Mouse (Mus musculus) heart, embryonic 14.5 days (tissue): ENCODE measurements around the gene 1700028P14Rik. TPM values are rescaled to one million over a fixed set of nuclear protein-coding genes. Genes with fewer than 3 reads are reported as not detected.
"Not testable (repeated sequence)": the region's sequence is repeated elsewhere in the genome, so short reads cannot be mapped to it uniquely, and the experiment has no call there.

Experiments used
- ATAC-seq: fragments of 200-750 bp; cut with Nextera tagmentation; 2 replicates; pipeline ENCODE4 v1.8.0; 2017; ENCODE audit warnings: low read depth, moderate TSS enrichment; ENCODE audit not compliant: insufficient number of reproducible peaks, insufficient read depth, low FRiP score
- H3K27ac ChIP-seq, 2 experiments: fragments of 200-500 bp in 1 of 2; fragments of 300-500 bp in 1 of 2; sonication (generic) in 1 of 2; replicated peaks in 1 of 2; 2 replicates each; pipeline ENCODE4 v1.5.1; 2012 to 2014; ENCODE audit warnings: low read depth in 2 of 2, low read length in 2 of 2, control low read depth in 1 of 2, mild to moderate bottlenecking in 1 of 2, mixed read lengths in 1 of 2; ENCODE audit not compliant: control insufficient read depth in 1 of 2, insufficient read depth in 1 of 2
- H3K27me3 ChIP-seq: fragments of 300-500 bp; sonication (generic); 2 replicates; pipeline ENCODE4 v1.6.1; 2014; ENCODE audit warnings: mild to moderate bottlenecking, low read length, control low read depth; ENCODE audit not compliant: control insufficient read depth, insufficient read depth
- H3K36me3 ChIP-seq: fragments of 300-500 bp; sonication (generic); 2 replicates; pipeline ENCODE4 v1.6.1; 2014; ENCODE audit warnings: mild to moderate bottlenecking, control low read depth, low read length, mixed read lengths; ENCODE audit not compliant: control insufficient read depth, insufficient read depth
- H3K4me1 ChIP-seq, 2 experiments: fragments of 200-500 bp in 1 of 2; fragments of 300-500 bp in 1 of 2; sonication (generic) in 1 of 2; 2 replicates each; pipeline ENCODE4 v1.6.1; 2012 to 2014; ENCODE audit warnings: low read length in 2 of 2, control low read depth in 1 of 2, mixed read lengths in 1 of 2; ENCODE audit not compliant: control insufficient read depth in 2 of 2, insufficient read depth in 2 of 2
- H3K4me2 ChIP-seq: fragments of 300-500 bp; sonication (generic); 2 replicates; pipeline ENCODE4 v1.6.1; 2014; ENCODE audit warnings: mild to moderate bottlenecking, low read length
- H3K4me3 ChIP-seq, 2 experiments: fragments of 200-500 bp in 1 of 2; fragments of 300-500 bp in 1 of 2; sonication (generic) in 1 of 2; 2 replicates each; pipeline ENCODE4 v1.5.1; 2012 to 2014; ENCODE audit warnings: low read length in 2 of 2, mild to moderate bottlenecking in 2 of 2, control low read depth in 1 of 2, low read depth in 1 of 2, moderate library complexity in 1 of 2; ENCODE audit not compliant: control insufficient read depth in 1 of 2, insufficient read depth in 1 of 2
- H3K9ac ChIP-seq: fragments of 300-500 bp; sonication (generic); 2 replicates; pipeline ENCODE4 v1.6.1; 2014; ENCODE audit warnings: mild to moderate bottlenecking, low read length
- H3K9me3 ChIP-seq: fragments of 300-500 bp; sonication (generic); 2 replicates; pipeline ENCODE4 v1.6.1; 2016; ENCODE audit warnings: low read length, control low read depth; ENCODE audit not compliant: control insufficient read depth
- WGBS: fragments of 180-500 bp; shearing (Covaris S2); extraction: QIAGEN DNeasy Blood & Tissue Kit; methylation state at CpG from one replicate; pipeline ENCODE4 v1.1.7; 2014; 5-methylcytosine and 5-hydroxymethylcytosine counted together
- polyA plus RNA-seq: library from polyadenylated mRNA; unstranded; fragments of >200 nt; fragmentation: Nextera tagmentation; extraction: Ambion mirVana; gene quantifications from 2 replicates; pipeline ENCODE4 v1.2.1, GENCODE M21; 2014

1700028P14Rik gene
- polyA plus RNA-seq, 1 experiment from 2014 or later: not detected

DNA sequence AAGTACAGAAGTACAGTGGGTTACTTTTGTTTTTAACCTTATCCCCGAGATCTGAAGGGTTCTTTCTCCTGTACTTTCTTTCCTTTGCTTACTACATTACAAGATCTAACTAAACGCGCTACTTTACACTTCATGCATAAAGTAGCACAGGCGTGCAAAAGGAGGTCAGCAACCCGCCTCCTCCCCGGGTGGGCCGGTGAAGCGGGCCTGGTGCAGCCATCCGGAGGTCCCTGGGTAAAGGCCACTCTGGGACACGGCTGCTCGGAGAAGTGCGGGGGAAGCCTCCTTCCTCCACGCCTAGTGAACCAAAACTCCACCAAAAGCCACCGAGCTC, 34.3 kb upstream of the 1700028P14Rik start:
- Histone ChIP-seq H3K36me3 (no peaks in the 10 kb centered on the region), H3K27me3 (no peaks in the 10 kb centered on the region), H3K9me3 (no peaks in the 10 kb centered on the region), H3K4me3 (peak overlapping the region; percentile 87 to 94), H3K9ac (peak overlapping the region; percentile 98), H3K4me2 (peak overlapping the region; percentile 71), H3K27ac (peak overlapping the region; percentile 94), H3K4me1 (peaks cover 3 to 8% of the 10 kb centered on the region in 2 experiments; a peak in 3 of 4 replicates)
- ATAC-seq: peak; percentile 60; the same call in 1 of the 2 replicates
- WGBS: 1% methylated on average over 14 of the region's 14 CpGs

DNA sequence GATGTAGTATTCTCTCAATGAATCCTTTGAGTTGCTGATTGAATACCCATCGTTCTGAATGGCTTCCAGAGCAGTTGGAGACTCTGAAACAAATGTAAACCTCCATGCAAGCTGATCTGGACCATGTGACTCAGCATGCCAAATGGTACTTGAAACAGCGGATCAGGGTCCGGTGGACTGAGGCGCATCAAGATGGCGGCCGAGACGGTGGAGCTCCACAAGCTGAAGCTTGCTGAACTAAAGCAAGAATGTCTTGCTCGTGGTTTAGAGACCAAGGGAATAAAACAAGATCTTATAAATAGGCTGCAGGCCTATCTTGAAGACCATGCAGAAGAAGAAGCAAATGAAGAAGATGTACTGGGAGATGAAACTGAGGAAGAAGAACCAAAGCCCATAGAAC, 23.0 kb upstream of the 1700028P14Rik start:
- not testable (repeated sequence) for H3K9ac ChIP-seq, H3K4me2 ChIP-seq, H3K4me1 ChIP-seq, H3K27me3 ChIP-seq, H3K4me3 ChIP-seq, H3K27ac ChIP-seq, H3K9me3 ChIP-seq, H3K36me3 ChIP-seq, ATAC-seq
- WGBS: 90% methylated on average over 8 of the region's 8 CpGs

DNA sequence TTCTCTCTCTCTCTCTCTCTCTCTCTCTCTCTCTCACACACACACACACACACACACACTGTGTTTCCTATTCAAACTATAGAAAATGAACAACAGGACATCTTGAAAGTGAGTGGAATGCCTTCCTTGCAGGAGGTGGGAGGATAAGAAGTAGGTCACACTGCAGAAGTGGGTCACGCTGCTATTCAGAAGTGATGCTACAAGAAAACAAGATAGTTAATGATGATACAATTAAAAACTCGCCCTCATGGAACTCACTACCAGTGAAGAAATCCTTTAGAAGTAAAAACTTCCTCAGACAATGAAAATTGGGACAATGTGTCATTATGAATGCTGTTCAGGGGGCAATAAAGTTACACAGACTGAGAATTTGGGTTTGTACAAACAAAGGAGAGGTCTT, 20.4 kb upstream of the 1700028P14Rik start:
- ATAC-seq: no peak
- WGBS: 62% methylated on average over 2 of the region's 2 CpGs
- no peaks in the 10 kb centered on the region for H3K27me3 ChIP-seq
- H3K4me2 ChIP-seq: no peak overlapping the region
- no peak overlapping the region for H3K4me3 ChIP-seq
- H3K9ac ChIP-seq: no peak overlapping the region
- no peak overlapping the region for H3K27ac ChIP-seq
- no peaks in the 10 kb centered on the region for H3K36me3 ChIP-seq
- no peaks in the 10 kb centered on the region for H3K4me1 ChIP-seq
- no peaks in the 10 kb centered on the region for H3K9me3 ChIP-seq

DNA sequence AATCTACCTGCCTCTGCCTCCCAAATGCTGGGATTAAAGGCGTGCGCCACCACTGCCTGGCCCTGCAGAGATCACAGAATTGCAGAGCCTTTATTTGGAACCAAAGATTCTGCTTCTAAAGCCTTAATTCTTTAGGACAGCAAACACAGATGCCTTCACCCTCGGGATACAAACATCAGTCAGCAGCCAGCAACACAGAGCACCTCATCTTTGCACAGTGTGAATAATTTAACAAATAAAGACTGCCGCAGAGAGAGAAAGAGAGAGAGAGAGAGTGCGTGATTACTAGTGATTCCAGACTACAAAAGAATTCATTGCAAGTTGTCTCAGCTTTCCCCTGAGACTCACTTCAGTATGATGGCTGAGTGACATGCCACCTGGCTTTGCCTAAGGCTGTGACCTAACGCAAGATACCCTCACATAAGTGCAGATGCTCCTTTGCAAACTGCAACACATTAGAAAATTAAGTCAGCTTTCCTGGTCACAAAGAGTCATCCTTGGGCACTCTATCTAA, 15.6 kb upstream of the 1700028P14Rik start:
- H3K4me3 ChIP-seq: no peak overlapping the region
- no peak overlapping the region for H3K4me2 ChIP-seq
- no peak for ATAC-seq
- no peaks in the 10 kb centered on the region for H3K4me1 ChIP-seq
- H3K9ac ChIP-seq: no peak overlapping the region
- H3K9me3 ChIP-seq: no peaks in the 10 kb centered on the region
- H3K27me3 ChIP-seq: no peaks in the 10 kb centered on the region
- no peaks in the 10 kb centered on the region for H3K36me3 ChIP-seq
- no peak overlapping the region for H3K27ac ChIP-seq
- WGBS: 78% methylated on average over 6 of the region's 6 CpGs

DNA sequence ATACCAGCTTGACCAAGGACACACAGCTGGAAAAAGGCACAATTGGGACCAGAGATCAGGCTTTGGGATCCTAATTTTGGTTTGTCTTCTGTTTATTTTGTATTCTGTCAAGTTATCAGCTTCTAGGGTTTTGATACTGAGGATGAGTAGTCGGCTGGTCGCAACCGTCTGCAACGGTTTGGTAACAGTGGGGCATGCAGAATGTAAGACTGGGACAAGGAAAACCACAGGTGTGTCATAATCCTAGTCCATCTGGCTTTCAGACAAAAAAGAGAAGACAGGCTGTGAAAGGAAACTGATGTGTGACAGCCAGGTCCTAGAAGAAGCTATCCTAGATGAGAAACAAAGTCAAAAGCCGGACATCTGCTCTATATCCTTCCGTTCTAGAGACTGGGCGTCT, 11.5 kb upstream of the 1700028P14Rik start:
- Histone ChIP-seq H3K4me3 (no peak overlapping the region), H3K36me3 (no peaks in the 10 kb centered on the region), H3K9me3 (no peaks in the 10 kb centered on the region), H3K9ac (no peak overlapping the region), H3K27me3 (no peaks in the 10 kb centered on the region), H3K27ac (no peak overlapping the region), H3K4me1 (no peaks in the 10 kb centered on the region), H3K4me2 (no peak overlapping the region)
- ATAC-seq: no peak
- WGBS: 82% methylated on average over 7 of the region's 7 CpGs

DNA sequence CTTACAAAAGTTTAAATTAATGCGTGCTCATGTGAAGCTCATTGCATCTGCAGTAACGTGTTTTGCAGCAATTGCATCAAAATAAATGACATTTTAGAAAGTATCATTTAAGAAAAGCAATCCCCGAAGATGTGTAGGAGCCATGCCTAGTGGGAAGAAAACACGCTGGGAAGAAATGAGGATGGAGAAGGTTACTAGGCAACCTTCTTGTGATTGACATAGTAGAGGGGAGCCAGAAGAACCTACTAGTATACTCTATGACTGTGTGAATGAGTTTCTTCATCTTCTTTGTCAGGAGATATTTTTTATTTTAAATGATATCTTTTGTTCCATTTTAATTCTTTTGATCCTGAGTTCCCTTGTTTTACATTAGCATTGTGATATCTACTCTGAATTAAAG, 5.7 kb upstream of the 1700028P14Rik start:
- Histone ChIP-seq H3K36me3 (no peaks in the 10 kb centered on the region), H3K4me2 (no peak overlapping the region), H3K4me1 (0 out of 4 replicates have a peak, but pooled peaks cover 0 to 3% of the 10 kb centered on the region in 2 experiments), H3K9ac (no peak overlapping the region), H3K27ac (no peak overlapping the region), H3K4me3 (no peak overlapping the region), H3K27me3 (no peaks in the 10 kb centered on the region), H3K9me3 (no peaks in the 10 kb centered on the region)
- 83% methylated on average over 4 of the region's 4 CpGs for WGBS
- ATAC-seq: no peak

DNA sequence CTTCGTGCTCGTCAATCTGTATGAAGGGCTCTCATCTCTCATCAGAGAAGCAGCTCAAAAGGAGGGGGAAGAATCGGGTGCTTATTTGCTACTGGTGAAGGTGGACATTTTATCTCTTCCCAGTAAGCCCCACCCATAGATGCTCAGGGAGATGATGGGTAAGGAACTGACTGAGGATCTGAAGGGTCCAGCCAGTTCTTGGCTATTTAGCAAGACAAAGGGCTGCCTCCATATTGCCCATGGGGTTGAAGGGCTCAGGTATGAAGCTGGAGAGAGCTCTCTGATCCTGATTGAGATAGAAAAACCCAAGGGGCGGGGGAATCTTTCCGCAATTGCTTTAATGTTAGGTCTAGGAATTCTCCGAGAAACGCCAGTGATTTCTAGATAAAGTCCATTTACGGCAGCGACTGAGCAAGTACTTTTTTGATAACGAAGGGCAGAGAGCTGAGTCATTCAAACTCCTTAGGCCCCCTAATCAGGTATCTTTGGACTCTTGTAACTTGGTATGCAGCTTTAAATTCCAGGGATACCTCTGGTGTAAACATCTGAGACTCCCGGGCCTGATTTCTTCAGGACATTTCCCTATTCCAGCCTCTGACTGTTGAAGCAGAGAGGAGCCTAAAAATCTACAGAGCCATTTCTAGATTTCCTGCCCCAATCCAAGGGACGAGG, 4.8 kb upstream of the 1700028P14Rik start:
- ATAC-seq: no peak
- H3K9ac ChIP-seq: no peak overlapping the region
- peak overlapping the region; percentile 6 for H3K4me2 ChIP-seq
- no peaks in the 10 kb centered on the region for H3K36me3 ChIP-seq
- no peak overlapping the region for H3K4me3 ChIP-seq
- H3K9me3 ChIP-seq: no peaks in the 10 kb centered on the region
- peaks cover 2 to 3% of the 10 kb centered on the region in 2 experiments; a peak in 1 of 4 replicates for H3K4me1 ChIP-seq
- WGBS: 24% methylated on average over 12 of the region's 12 CpGs
- no peak overlapping the region for H3K27ac ChIP-seq
- H3K27me3 ChIP-seq: no peaks in the 10 kb centered on the region

DNA sequence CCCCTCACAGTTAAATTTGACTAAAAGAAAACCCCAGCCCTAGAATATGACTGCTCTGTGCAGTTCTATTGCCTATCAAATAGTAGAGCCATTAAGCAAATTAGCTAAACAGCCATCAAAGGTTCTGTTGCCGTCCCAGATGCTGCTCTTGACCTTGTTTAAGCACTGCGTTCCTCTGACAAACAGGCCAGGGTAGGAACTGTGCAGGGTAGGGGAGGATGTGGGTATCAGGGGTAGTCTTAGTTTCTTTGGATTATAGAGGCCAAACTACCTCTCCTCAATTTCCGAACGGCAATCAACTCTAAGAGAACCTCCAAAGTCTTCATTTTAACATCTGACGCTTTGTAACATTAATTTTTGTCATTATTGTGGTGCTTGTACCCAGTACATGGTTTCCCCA, 542 bp upstream of the 1700028P14Rik start:
- Histone ChIP-seq H3K4me3 (no peak overlapping the region), H3K4me2 (peak overlapping the region; percentile 48; the same call in 1 of the 2 replicates), H3K9me3 (no peaks in the 10 kb centered on the region), H3K27ac (no peak overlapping the region), H3K36me3 (no peaks in the 10 kb centered on the region), H3K4me1 (peaks cover 3% of the 10 kb centered on the region in 2 experiments; a peak in 1 of 4 replicates), H3K9ac (no peak overlapping the region), H3K27me3 (no peaks in the 10 kb centered on the region)
- 92% methylated on average over 5 of the region's 5 CpGs for WGBS
- no peak for ATAC-seq
